Mouse (Mus musculus) cerebellum, adult 11-12 months (tissue): ENCODE data around the gene Fgg.
A peak's percentile ranks its signal among the peaks of the same experiment; 100 is the strongest.

ENCODE experiments used
- DNase-seq: peaks from one replicate; pipeline ENCODE4 v3.0.0; 2022

The Fgg gene

DNA sequence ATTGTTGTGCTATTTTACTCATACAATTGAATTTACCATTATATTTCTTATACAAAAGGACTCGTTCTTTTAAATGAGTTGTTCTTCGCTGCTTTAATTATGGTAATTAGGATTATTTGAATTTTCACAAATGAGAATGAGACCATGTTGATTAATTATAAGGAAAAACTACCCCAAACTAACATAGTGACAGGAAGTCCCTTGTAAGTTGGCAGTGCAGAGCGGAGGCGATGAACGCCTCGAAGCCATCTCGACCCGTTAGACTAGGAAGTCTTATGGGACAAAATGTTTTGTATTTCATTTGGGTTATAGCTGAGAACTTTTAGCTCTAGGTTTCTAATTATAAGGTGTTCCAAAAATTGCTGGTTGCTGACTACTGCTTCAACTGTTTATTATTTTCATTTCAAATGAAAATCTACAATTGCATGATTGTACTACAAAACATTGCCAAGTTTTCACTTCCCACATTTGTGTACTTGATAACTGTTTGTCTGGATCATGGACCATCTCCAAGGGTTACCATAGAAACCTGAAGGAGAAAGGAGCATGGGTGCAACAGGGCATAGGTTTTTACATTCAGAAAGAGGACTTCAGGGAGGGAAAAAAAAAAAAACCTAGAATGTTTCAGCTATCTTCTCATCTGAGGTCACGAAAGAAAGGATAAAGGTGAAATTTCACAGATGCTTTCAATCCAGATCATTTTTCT lies 20.2 kb downstream of the Fgg start:
- no peak for DNase-seq

DNA sequence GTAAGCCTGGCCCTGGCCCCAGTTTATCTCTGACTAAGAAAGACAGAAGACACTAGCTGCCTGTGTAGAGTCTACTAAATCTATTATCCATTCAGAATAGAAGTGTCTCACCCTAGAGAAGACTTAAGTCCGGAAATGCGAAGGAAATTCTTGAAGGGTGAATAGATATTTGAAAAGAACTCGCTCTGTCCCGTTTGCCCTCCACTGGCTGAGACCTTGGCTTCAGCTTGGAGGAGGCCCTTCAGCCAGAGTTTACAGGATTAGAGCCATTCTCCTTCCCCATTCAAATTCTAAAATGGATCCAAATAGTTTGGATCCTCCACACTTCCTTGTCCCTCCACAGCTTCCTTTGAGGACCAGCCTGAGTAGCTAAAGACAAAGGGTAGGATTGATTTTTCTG lies 22.8 kb downstream of the Fgg start:
- no peak for DNase-seq

DNA sequence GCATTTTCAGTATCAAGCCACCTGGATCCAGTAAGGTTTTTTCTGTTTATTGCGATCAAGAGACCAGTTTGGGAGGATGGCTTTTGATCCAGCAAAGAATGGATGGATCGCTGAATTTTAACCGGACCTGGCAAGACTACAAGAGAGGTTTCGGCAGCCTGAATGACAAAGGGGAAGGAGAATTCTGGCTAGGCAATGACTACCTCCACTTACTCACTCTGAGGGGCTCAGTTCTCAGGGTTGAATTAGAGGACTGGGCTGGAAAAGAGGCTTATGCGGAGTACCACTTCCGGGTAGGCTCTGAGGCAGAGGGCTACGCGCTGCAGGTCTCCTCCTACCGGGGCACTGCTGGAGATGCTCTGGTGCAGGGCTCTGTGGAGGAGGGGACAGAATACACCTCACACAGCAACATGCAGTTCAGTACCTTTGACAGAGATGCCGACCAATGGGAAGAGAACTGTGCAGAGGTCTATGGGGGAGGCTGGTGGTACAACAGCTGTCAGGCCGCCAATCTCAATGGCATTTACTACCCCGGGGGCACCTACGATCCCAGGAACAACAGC lies 25.3 kb downstream of the Fgg start:
- DNase-seq = no peak

DNA sequence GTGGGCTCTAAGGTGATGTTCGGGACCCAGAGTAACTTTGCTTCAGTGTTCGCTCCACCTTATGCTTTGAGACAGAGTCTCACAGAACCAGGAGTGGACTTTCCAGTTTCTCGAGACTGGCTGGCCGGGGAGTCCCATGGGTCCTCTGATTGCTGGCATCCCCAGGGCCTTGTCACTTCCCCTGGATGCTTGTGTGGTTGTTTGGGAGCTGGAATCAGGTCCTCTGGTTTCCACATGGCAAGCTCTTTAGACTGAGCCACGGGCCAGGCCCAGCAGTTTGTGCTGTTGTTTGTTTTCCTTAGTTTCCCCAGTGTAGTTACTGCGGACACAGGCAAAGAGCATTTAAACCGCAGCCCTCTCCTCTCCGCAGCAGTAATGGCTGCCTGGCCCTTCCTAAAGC lies 26.3 kb downstream of the Fgg start:
- DNase-seq = no peak

DNA sequence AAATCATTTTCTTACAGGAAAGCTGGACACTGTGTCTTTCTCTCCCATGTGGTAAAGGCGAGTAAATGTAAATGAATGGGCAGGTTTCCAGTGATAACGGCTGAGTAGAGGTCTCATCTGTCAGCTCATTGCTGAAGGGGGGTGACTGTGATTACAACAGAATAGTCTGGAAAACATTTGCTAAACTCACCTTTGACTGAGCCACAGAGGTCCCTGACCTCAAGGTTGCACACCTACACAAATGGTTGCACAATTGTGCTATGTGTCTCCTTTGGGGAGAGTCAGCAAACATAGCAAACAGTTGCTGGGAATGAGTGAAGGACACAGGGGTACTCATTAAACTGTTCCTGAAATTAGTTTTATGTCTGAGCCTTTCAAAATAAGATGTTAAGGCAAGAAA lies 31.3 kb downstream of the Fgg start:
- no peak for DNase-seq

DNA sequence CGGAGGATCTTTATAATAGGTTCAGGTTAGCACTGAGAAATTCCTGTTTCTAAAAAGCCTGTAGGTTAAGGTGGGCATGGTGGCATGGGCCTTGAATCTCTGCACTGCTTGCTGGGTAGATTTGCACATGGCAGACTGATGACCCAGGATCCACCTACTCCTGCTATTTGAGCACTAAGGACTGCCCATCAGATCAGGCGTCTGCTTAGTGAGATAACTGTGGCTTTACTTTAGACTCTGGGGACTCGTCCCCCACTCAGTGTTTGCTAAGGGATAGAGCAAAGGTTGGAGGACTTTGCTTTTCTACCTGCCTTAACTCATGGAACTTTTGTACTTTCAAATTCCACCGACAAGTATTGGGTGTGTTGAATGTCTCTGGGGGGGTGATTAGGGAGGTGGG lies 32.1 kb downstream of the Fgg start:
- no peak for DNase-seq

DNA sequence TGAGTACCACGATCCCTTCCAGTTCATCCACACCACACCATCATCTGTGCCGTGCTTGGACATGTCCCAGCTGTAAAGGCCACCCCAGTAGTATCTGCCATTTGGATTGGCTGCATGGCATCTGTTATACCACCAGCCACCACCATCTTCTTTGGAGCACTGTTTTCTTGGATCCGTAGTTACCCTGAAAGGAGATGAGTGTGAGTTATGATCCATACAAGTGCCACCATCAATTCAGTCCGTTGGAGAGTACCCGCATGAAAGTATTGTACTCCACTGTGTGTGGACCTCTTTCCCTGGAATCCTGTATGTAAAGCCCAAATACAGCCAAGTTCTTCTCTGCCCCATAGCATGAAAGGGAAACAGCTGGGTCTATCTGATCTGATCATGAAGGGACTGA lies 34.9 kb downstream of the Fgg start:
- DNase-seq = no peak

DNA sequence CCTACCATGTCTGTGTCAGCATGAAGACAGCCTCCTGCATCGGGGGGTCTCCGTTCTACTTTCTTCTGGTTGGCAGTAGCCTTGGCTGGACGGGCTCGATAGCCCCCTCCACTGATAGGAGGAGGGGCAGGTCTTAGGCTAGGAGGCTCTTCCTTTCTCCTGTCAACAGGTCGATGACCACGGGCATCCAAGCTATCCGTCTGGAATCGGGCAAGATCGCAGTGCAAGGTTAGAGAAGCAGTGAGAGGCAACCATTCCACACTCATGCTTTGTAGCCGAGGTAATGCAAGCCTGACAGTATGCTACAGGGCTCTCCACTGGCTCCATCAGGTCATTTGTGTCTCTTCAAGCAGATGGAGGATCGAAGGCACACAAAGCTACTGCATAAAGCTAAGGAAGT lies 39.1 kb downstream of the Fgg start:
- DNase-seq = no peak

DNA sequence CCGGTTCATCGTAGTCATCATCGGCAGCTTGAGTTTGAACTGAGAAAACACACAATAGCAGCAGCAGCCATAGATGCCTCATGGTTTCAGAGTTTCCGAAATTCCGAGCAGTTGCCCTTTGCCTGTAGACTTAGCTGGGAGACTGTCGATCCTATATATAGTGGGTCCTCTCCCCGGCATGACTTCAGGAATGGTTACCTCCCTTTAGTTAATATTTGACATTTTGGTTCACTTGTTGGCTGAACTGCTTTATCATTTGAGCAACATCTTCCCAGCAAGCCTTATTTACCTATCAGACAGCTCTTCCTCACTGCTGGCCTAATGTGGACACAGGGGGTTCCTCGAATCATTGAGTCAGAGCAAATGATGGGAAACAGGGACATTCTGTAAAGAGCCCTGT lies 42.2 kb downstream of the Fgg start, which contains the start of gene Fgb:
Fgb (minus strand) TSS at position 184 of the 400 bp plus-strand sequence.
- DNase-seq = no peak

DNA sequence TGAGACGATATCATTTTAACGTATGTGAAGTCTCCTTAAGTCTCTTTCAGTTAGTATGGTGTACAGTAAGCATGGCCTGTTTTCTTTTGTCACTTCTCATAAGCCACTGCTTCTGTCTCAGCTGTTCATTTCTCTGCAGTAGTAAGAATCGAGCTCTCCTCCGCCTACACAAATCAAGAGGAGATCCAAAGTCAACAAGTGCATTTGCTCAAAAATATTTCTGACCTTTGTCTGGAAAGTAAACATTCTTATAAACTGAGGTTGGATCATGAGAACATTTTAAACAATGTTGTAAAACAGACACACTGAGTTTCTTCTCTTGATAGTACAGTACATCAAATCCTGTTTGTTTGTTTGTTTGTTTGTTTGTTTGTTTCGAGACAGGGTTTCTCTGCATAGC lies 43.1 kb downstream of the Fgg start:
- DNase-seq = no peak

DNA sequence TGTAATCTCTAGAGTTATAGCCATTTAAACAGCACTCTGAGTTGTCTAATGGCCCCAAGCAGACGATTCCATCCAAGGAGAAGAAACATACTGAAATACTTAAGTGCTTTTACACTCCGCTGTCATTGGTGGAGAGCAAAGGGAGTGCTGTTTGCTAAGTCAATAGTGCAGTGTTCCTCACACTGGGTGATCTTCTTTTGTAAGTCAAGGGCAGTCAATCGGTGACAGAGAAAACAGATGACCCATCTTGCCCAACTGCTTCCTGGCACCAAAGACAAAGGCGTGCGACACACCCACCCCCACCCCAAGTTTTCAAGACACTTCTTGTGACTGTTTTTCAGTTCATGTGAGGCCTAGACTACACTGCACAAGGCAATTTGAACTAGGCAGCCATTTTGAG lies 44.6 kb downstream of the Fgg start:
- DNase-seq = no peak

DNA sequence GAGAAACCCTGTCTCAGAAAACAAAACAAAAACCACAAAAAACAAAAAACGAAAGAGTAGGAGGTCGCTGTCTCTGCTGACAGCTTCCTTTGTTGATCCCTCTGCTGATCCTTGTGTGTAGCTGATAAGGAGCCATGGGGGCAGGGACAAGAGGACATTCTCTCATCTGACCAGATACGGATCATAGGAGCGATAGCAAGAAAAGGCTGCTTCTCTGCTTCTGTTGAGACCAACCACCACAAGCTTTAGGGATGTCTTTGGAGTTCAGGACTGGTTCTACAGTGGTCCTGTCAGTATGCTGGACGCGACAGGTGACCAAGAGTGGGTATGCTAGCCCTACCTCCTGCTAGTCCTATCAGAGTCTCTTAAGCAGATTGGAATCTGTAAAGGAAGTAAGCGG lies 45.6 kb downstream of the Fgg start:
- no peak for DNase-seq

DNA sequence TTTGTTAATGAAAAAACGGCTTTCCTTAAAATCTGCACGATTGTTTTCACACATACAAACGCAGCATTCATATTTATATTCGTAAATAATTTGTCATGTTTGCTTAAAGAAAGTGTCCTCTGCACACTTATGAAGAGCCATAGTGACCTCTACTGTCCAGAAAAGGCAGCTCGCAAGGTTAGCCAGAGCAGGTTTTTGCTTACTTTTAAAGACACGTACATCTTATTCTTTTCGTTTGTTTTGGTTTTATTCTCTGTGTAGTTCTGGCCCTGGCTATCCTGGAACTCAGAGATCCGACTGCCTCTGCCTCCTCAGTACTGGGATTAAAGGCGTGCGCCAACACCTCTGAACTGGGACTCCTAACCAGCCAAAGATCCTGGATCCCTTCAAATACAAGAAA lies 46.2 kb downstream of the Fgg start:
- no peak for DNase-seq

DNA sequence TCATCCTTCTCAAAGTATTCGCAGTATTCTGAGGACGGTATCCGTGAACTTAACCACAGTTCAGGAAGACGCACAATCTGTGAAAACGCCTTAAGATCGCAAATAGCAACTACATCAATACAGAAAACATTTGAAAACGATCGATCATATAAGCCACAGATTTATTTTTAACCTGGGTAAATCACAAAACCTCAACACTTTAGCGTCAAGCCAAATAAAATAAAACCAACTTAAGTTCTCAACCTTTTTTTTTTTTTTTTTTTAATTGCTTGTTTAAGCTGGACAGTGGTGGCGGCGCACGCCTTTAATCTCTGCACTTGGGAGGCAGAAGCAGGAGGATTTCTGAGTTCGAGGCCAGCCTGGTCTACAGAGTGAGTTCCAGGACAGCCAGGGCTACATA lies 47.2 kb downstream of the Fgg start:
- DNase-seq = no peak

DNA sequence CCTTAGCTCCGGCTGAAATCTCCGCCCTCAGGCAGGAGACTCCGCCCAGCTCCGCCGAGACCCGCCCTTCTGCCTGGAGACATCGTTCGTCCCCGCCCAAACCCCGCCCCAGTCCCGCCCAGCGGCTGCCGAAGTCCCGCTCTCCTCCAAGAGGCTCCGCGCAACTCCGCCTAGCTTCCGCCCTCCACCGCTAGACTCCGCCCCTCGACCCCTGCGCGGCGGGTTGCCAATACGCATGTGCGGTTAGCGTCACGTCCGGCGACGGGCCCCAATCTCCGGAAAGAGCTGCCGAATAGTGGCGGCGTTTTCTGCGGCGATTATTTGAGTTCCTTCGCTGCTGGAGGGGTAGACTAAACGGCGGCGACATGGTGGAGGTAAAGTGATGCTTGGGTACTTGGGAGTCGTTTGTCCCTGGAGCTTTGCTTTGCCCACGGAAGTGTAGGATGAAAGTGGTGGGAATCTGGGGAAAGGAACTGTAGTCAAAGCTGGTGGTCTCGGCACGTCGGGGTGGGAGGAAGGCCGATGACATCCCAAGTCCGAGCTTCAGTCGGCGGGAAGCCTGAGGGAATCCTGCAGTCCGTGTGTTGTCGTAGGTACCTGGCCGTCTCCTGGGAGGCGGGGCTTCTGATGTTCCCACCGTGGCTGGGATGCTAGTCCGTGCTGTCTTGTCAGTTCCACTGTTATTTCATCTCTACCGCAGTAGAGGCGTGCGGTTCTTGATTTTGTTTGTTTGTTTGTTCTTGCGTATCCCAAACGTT lies 47.9 kb downstream of the Fgg start, which contains the start of gene Plrg1:
Plrg1 (plus strand) TSS at position 242 of the 758 bp plus-strand sequence.
- DNase-seq = peak; percentile 98

DNA sequence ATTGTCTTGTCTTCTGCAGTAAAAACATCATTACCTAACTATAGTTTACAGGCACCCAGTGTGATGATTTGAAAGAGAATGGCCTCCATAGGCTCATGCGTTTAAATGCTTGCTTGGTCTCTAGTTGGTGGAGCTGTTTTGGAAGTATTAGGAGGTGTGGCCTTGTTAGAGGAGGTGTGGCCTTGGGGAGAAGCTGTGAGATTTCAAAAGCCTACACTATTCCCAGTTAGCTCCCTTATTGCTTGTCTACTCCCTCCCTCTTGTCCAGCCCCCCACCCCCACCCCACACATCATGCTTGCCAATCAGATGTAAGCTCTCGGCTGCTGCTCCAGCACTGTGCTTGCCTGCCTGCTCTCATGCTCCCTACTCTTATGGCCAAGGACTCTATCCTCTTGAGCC lies 49.5 kb downstream of the Fgg start:
- DNase-seq = no peak
